Mouse (Mus musculus) kidney, embryonic 14.5 days (tissue): ENCODE results near the gene Nbas. TPM values are rescaled to one million over a fixed set of nuclear protein-coding genes. Genes with fewer than 3 reads are reported as not detected.

Source experiments
- ATAC-seq: fragments of 200-750 bp; cut with Nextera tagmentation; 2 replicates; pipeline ENCODE4 v1.8.0; 2017; ENCODE audit warnings: moderate number of reproducible peaks, mild to moderate bottlenecking, moderate TSS enrichment, moderate library complexity; ENCODE audit not compliant: low FRiP score, low TSS enrichment
- H3K27ac ChIP-seq: fragments of 300-500 bp; sonication (generic); 2 replicates; pipeline ENCODE4 v1.5.1; 2014; ENCODE audit warnings: low read depth, mild to moderate bottlenecking, low read length, moderate library complexity, mixed read lengths
- H3K27me3 ChIP-seq: fragments of 300-500 bp; sonication (generic); 2 replicates; pipeline ENCODE4 v1.6.1; 2014; ENCODE audit warnings: mild to moderate bottlenecking, low read length; ENCODE audit not compliant: control insufficient read depth, insufficient read depth
- H3K36me3 ChIP-seq: fragments of 300-500 bp; sonication (generic); 2 replicates; pipeline ENCODE4 v1.6.1; 2014; ENCODE audit warnings: low read length, mixed read lengths; ENCODE audit not compliant: control insufficient read depth, insufficient read depth
- H3K4me1 ChIP-seq: fragments of 300-500 bp; sonication (generic); 2 replicates; pipeline ENCODE4 v1.6.1; 2014; ENCODE audit warnings: low read length, mixed read lengths; ENCODE audit not compliant: control insufficient read depth, insufficient read depth
- H3K4me2 ChIP-seq: fragments of 300-500 bp; sonication (generic); replicated peaks from 2 replicates; pipeline ENCODE4 v1.6.1; 2014; ENCODE audit warnings: low read depth, mild to moderate bottlenecking, low read length
- H3K4me3 ChIP-seq: fragments of 300-500 bp; sonication (generic); 2 replicates; pipeline ENCODE4 v1.5.1; 2014; ENCODE audit warnings: mild to moderate bottlenecking, low read length
- H3K9ac ChIP-seq: fragments of 300-500 bp; sonication (generic); 2 replicates; pipeline ENCODE4 v1.6.1; 2014; ENCODE audit warnings: low read depth, mild to moderate bottlenecking, low read length, moderate library complexity
- H3K9me3 ChIP-seq: fragments of 300-500 bp; sonication (generic); 2 replicates; pipeline ENCODE4 v1.6.1; 2016; ENCODE audit warnings: low read length; ENCODE audit not compliant: control insufficient read depth
- WGBS: fragments of 180-500 bp; shearing (Covaris S2); extraction: QIAGEN DNeasy Blood & Tissue Kit; methylation state at CpG from one replicate; pipeline ENCODE4 v1.1.7; 2014; 5-methylcytosine and 5-hydroxymethylcytosine counted together
- polyA plus RNA-seq: library from polyadenylated mRNA; unstranded; fragments of >200 nt; fragmentation: Nextera tagmentation; extraction: Ambion mirVana; gene quantifications from 2 replicates; pipeline ENCODE4 v1.2.1, GENCODE M21; 2014

Gene Nbas
- 11.7 and 18.3 TPM in 2 replicates for polyA plus RNA-seq

DNA sequence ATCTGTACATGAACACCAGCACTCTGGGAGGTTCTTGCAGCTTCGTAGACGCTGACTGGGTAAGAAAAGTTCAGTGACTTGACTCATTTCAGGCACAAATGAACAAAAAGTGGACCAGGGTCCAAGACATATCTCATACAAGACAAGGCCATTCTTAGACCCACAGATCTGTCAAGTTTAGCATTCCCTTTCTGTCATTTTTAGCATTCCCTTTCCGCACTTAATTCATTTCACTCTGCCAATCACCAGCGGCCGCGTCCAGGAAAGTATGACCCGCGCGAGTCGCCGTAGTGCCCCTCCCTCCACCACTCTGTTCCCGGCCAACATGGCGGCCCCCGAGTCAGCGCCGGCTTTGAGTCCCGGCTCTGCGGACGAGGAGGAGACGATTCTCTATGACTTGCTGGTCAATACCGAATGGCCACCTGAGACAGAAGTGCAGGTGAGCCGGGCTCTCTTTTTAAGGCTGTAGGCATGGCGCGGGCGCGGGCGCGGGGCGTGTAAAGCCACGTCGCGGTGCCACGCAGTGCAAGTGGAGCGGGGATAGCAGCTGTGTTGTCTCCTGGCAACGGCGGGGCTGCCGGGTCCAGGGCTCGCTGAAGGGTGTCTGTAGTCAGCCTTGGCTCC, at the start of gene Nbas:
Gene Nbas, plus strand, starts transcription at position 308 of the 624 bp plus-strand sequence.
- Histone ChIP-seq H3K9me3 (no peaks in the 10 kb centered on the region), H3K9ac (peak within 1 kb of the TSS; percentile 71), H3K4me3 (peak within 1 kb of the TSS; percentile 72), H3K36me3 (peaks cover under 1% of the 10 kb centered on the region; the same call in 1 of the 2 replicates), H3K27me3 (no peaks in the 10 kb centered on the region), H3K4me2 (peak within 1 kb of the TSS; percentile 66), H3K4me1 (peaks cover 4% of the 10 kb centered on the region), H3K27ac (no peak within 1 kb of the TSS)
- 2% methylated on average over 38 of the region's 38 CpGs for WGBS
- ATAC-seq: peak; percentile 94

DNA sequence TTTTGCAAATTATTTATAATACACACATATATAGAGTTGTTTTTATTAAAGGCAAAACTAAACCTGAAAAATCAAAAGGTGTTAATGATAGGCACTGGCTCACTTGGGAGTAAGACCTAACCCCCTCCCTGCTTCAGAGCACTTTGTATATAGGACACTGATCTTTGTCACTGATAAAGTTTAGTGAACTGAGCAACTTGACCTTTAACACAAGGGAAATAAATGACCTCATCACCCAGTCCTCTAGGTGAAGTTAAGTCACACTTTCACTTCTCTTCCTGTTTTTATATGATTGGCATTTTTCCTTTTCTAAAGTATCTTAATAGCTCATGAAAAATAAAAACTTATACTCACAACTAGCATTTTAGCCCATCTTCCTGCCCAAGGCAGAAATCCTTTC, 26.5 kb upstream of the Nbas start:
- no peak for ATAC-seq
- Histone ChIP-seq H3K4me1 (no peaks in the 10 kb centered on the region), H3K27ac (no peak overlapping the region), H3K9ac (no peak overlapping the region), H3K4me2 (no peak overlapping the region), H3K27me3 (no peaks in the 10 kb centered on the region), H3K4me3 (no peak overlapping the region), H3K9me3 (no peaks in the 10 kb centered on the region), H3K36me3 (peaks cover 59% of the 10 kb centered on the region)

DNA sequence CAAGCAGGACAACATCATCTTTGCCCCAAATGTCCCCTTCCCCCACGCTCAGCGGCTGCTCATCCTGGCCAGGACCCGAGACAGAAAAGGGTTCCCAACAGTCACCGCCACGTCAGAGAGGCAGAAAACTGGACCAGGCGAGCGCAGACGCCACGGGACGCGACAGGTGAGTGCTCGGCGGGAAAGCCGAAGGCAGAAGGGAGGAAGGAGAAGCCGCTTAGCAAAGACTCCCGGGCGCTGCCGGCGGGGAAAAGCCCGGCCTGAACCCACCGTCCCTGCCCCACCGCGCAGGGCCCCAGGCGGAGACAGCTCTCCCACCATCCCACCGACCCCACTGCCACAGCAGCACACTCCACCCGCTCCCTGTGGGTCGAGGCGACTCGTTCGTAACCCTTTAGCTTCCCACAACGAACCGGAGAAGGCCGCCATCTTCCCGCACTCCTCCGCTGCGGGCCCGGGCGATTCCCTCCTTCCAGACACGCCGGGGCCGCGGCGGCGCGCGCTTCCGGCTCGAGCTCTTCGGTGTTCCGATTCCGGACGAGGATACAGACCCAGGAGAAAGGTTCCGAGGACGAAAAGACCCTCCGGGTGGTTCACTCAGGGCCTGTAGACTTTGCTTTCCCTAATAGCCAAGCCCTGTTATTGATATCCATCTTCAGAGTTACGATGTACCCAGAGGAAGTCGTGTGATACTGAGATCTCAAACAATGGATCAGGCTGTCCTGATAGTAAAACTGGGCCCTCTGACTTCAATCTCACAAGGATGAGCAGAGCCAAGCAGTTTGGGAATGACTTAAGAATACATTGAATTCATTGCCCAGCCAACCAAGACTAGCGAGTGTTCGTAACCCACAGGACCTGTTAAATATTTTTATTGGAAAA, 20.0 kb upstream of the Nbas start, which contains the start of gene Ddx1:
Gene Ddx1, minus strand, starts transcription at position 523 of the 882 bp plus-strand sequence.
- H3K27ac ChIP-seq: peak within 1 kb of the TSS; percentile 79
- peak within 1 kb of the TSS; percentile 53 for H3K4me2 ChIP-seq
- no peaks in the 10 kb centered on the region for H3K4me1 ChIP-seq
- no peaks in the 10 kb centered on the region for H3K9me3 ChIP-seq
- ATAC-seq: peak; percentile 91
- H3K9ac ChIP-seq: peak within 1 kb of the TSS; percentile 90
- no peaks in the 10 kb centered on the region for H3K27me3 ChIP-seq
- WGBS: 3% methylated on average over 59 of the region's 59 CpGs
- peaks cover 9% of the 10 kb centered on the region; the same call in 1 of the 2 replicates for H3K36me3 ChIP-seq
- peak within 1 kb of the TSS; percentile 97 for H3K4me3 ChIP-seq

DNA sequence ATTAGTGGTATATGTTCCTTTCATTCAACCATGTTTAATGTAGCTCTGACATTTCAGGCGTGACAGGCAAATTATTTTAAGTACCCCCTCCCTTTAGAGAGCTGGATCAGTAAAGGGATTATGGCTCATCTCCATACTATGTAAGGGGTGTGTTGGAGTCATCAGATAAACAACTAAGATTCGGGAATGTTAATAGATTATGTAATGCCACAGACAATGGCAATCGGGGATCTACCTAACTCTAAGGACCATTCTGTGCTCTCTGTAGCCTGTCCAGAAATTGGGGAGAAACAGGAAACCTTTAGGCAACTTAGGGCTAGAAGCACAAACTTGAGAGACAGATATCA, 19.4 kb upstream of the Nbas start:
- Histone ChIP-seq H3K27ac (no peak overlapping the region), H3K36me3 (peaks cover 3% of the 10 kb centered on the region; the same call in 1 of the 2 replicates), H3K4me3 (peak overlapping the region; percentile 97), H3K9ac (peak overlapping the region; percentile 90; the same call in 1 of the 2 replicates), H3K4me1 (no peaks in the 10 kb centered on the region), H3K27me3 (no peaks in the 10 kb centered on the region), H3K9me3 (no peaks in the 10 kb centered on the region), H3K4me2 (peak overlapping the region; percentile 53)
- 90% methylated on average over 3 of the region's 3 CpGs for whole genome bisulfite sequencing
- peak; percentile 46 for ATAC-seq

DNA sequence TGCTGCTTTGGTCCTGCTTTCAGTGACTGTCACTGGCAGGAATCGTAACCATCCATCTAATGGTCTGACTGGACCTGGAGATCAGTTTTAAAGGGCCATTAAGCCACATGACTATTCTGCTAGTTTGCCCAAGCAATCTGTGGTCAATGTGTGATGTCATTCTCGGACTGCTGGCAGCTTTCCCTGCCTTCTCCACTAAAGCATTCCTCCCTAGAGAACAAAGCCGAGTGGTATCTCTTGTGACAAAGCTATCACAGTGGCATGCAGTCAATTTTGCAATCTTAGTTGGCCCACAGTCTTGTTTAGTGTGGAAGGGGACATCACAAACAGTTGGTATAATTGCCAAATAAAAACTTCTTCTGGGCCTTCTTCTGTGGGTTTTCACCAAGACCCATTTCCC, 13.9 kb upstream of the Nbas start:
- Histone ChIP-seq H3K9me3 (no peaks in the 10 kb centered on the region), H3K36me3 (no peaks in the 10 kb centered on the region), H3K4me1 (no peaks in the 10 kb centered on the region), H3K9ac (no peak overlapping the region), H3K27me3 (no peaks in the 10 kb centered on the region), H3K27ac (no peak overlapping the region), H3K4me3 (no peak overlapping the region), H3K4me2 (no peak overlapping the region)
- 36% methylated on average over 3 of the region's 3 CpGs for WGBS
- ATAC-seq: 0 out of 2 replicates have a peak, but pooled peaks have one; percentile 24

DNA sequence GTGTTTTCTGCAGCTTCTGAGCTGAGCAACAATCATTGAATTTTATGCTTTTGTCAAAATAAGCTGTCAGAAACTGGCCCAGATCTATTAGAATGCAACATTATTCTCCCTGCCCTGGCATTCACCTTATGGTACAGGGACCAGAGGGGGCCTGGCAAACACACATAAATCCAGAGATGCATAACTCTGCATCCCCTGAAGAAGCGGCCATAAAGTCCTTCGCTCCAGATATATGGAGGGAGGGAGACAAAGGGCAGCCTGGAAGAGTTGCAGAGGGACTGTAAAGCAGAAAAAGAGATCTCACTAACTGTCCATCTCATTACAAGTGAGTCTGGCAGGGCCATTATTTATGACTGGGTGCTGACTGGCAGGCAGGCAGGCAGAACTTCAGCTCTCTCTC, 13.2 kb upstream of the Nbas start:
- ATAC-seq: no peak
- no peak overlapping the region for H3K4me2 ChIP-seq
- no peaks in the 10 kb centered on the region for H3K36me3 ChIP-seq
- H3K9ac ChIP-seq: no peak overlapping the region
- H3K4me1 ChIP-seq: no peaks in the 10 kb centered on the region
- WGBS: 27% methylated on average over 2 of the region's 2 CpGs
- H3K4me3 ChIP-seq: no peak overlapping the region
- H3K9me3 ChIP-seq: no peaks in the 10 kb centered on the region
- no peak overlapping the region for H3K27ac ChIP-seq
- no peaks in the 10 kb centered on the region for H3K27me3 ChIP-seq

DNA sequence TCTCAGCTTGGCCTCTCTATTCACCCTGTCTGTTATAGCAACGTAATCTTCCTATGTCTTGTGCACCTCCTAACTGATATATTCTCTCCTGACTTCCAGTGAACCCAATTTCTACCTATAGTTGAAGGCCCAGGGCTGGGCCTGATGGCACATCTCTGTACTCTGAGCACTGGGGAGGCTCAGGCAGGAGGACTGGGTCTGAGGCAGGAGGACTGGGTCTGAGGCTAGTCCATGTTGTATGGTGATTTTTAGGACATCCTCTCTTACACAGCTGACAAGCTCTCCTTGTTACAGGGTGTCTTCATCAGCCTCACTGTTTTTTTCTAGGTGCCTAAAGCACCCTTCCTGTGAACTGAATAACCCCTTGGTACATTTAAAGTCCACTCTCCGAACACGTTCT, 521 bp upstream of the Nbas start:
- H3K4me2 ChIP-seq: peak overlapping the region; percentile 66
- WGBS: 54% methylated on average over 3 of the region's 3 CpGs
- H3K4me1 ChIP-seq: peaks cover 4% of the 10 kb centered on the region
- ATAC-seq: peak; percentile 50
- H3K9me3 ChIP-seq: no peaks in the 10 kb centered on the region
- H3K36me3 ChIP-seq: no peaks in the 10 kb centered on the region
- H3K4me3 ChIP-seq: peak overlapping the region; percentile 72
- no peak overlapping the region for H3K27ac ChIP-seq
- H3K27me3 ChIP-seq: no peaks in the 10 kb centered on the region
- peak overlapping the region; percentile 71; the same call in 1 of the 2 replicates for H3K9ac ChIP-seq

DNA sequence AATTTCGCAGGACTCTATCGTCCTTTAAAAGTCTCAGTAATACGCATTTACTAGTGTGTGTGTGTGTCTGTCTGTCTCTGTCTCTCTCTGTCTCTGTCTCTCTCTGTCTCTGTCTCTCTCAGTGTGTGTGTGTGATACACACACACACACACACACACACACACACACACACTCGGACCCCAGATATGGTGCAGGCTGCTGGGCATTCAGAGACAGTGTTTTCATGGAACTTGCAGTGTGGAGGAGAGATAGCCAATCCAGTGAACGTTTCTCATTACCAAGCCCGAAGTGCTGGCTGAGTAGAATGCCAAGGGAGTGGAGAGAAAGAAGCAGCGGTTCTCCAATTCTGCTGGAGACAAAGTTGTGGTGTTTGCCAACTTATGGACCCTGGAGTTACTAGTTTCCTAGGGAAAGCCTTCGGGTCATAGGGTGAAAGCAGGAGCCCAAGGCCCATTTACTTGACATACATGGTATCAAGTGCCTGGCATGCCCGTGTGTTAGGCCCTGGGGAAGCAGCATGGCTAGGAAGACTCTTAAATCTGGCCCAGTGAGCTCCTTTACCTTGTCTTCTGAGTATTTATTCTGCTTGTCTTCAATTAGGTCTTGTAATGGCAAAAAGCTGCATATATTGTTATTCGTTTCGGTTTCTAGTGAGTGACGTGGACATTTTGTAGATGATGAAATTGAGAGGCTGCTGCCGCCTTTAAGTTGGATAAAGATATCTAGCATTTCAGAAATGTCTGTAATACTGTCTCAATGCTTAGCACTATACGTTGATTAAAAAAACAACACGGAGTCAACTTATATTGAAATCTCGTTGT, 847 bp downstream of the Nbas start:
- H3K4me3 ChIP-seq: peak overlapping the region; percentile 72
- H3K4me2 ChIP-seq: peak overlapping the region; percentile 66
- peaks cover 8% of the 10 kb centered on the region; the same call in 1 of the 2 replicates for H3K36me3 ChIP-seq
- peak overlapping the region; percentile 71 for H3K9ac ChIP-seq
- peak; percentile 34; the same call in 1 of the 2 replicates for ATAC-seq
- H3K9me3 ChIP-seq: no peaks in the 10 kb centered on the region
- WGBS: 48% methylated on average over 16 of the region's 16 CpGs
- no peaks in the 10 kb centered on the region for H3K27me3 ChIP-seq
- no peak overlapping the region for H3K27ac ChIP-seq
- H3K4me1 ChIP-seq: peaks cover 4% of the 10 kb centered on the region
